Comparison of ENCODE assay signal across 10 mouse cellular contexts in the genomic region with DNA sequence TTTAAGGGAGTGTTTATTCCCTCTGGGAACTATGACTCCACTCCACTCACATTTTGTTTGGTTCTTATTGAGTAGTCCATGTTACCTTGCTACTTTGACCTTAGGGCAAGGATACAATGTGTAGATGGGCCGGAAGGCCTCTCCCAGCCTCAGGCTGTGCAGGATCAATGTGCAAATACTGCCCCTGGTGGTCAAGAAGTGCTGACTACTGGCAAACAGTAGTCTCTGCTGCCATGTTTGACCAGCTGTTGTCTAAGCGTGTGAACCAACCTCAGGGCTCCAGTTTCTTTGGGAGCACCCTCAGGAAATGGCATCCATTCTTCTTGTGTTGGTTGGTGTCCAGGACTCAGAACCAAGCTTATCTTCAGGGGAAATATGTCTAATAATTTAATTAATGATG. TPM values are rescaled to one million over a fixed set of nuclear protein-coding genes. Genes with fewer than 3 reads are reported as not detected.
DNase-seq lines count a peak whose midpoint lies in the region; ATAC-seq and TF ChIP-seq lines count a peak whose summit lies in the region.
"Had no signal": no experiment of that assay in that cellular context is flagged by ENCODE, and none has a peak within 500 bp of the region (broad histone marks: within the 10 kb centered on the region; RNA-seq: fewer than 3 reads in every experiment).

No protein-coding gene starts in this region.

- H3K4me2 ChIP-seq in liver, postnatal 0 days (ENCODE audit: low read depth, low read length) = no peak overlapping the region
- H3K4me2 ChIP-seq: heart, embryonic 15.5 days had no signal

- H3K4me3 ChIP-seq in gastrocnemius, adult 2 months = no peak overlapping the region
- H3K4me3 ChIP-seq in liver, postnatal 0 days (ENCODE audit: low read depth, low read length) = no peak overlapping the region
- H3K4me3 ChIP-seq in bone marrow, adult 2 months (replicated peaks; ENCODE audit: control insufficient read depth, low read depth, low read length) = no peak overlapping the region
- H3K4me3 ChIP-seq: heart, embryonic 15.5 days had no signal

- no peaks in the 10 kb centered on the region for H3K9me3 ChIP-seq in liver, postnatal 0 days (ENCODE audit: low read length)
- H3K9me3 ChIP-seq: heart, embryonic 15.5 days had no signal

- H3K36me3 ChIP-seq in liver, postnatal 0 days (replicated peaks; ENCODE audit: insufficient read depth, low read length) = no peaks in the 10 kb centered on the region
- H3K36me3 ChIP-seq: heart, embryonic 15.5 days had no signal

- no peak overlapping the region for H3K27ac ChIP-seq in gastrocnemius, adult 2 months
- H3K27ac ChIP-seq in liver, postnatal 0 days (ENCODE audit: low read depth) = no peak overlapping the region
- no peak overlapping the region for H3K27ac ChIP-seq in bone marrow, adult 2 months (ENCODE audit: control insufficient read depth, insufficient read depth, low read depth, low read length, poor library complexity)
- H3K27ac ChIP-seq: heart, embryonic 15.5 days had no signal

- WGBS in liver, postnatal 0 days (ENCODE audit: insufficient replicate concordance) = 63% methylated on average over 2 of the region's 2 CpGs
- 77% methylated on average over 2 of the region's 2 CpGs for WGBS in bone marrow, adult 2 months

- no peaks in the 10 kb centered on the region for H3K4me1 ChIP-seq in liver, postnatal 0 days (ENCODE audit: insufficient read depth)
- H3K4me1 ChIP-seq in bone marrow, adult 2 months (ENCODE audit: control insufficient read depth, insufficient read depth, low read length) = no peaks in the 10 kb centered on the region
- H3K4me1 ChIP-seq: heart, embryonic 15.5 days had no signal

- H3K9ac ChIP-seq in liver, postnatal 0 days (replicated peaks) = no peak overlapping the region
- H3K9ac ChIP-seq: heart, embryonic 15.5 days had no signal

- intact Hi-C loops in gastrocnemius, adult 2 months (cut with DNase I) = no loop called here
- intact Hi-C loops in gastrocnemius, postnatal 14 days (cut with DNase I; ENCODE audit: low total_unique reads) = no loop called here

- ATAC-seq in liver, postnatal 0 days = no peak
- no peak for ATAC-seq in monocyte, adult 5-6 weeks (replicated peaks; ENCODE audit: insufficient number of reproducible peaks, low FRiP score, low TSS enrichment, poor library complexity, severe bottlenecking)

- no peak for TF ChIP-seq POLR2A in bone marrow, adult 2 months (IDR thresholded peaks at IDR 0.05; ENCODE audit: borderline replicate concordance, control insufficient read depth, low read depth, low read length)

- no peaks in the 10 kb centered on the region for H3K27me3 ChIP-seq in liver, postnatal 0 days (ENCODE audit: insufficient read depth, low read length)
- H3K27me3 ChIP-seq: heart, embryonic 15.5 days had no signal

- no peak for TF ChIP-seq EP300 in liver, postnatal 0 days (IDR thresholded peaks at IDR 0.05; ENCODE audit: low read depth)

- no peak for DNase-seq in gastrocnemius, adult 2 months
- DNase-seq in gastrocnemius, postnatal 14 days = no peak
- DNase-seq in liver, postnatal 0 days = no peak
- DNase-seq in liver = no peak
- peak; percentile 14 for DNase-seq in retina, postnatal 1 day
- DNase-seq in cerebellum, postnatal 4 days (ENCODE audit: low spot score in 2 of 2) = no peak
- DNase-seq: layer of hippocampus, postnatal 36 days had no signal

- TF ChIP-seq CTCF in gastrocnemius, adult 2 months (IDR thresholded peaks at IDR 0.05) = peak; percentile 14; the same call in 1 of the 2 replicates
- TF ChIP-seq CTCF in liver, postnatal 0 days (IDR thresholded peaks at IDR 0.05; ENCODE audit: low read depth) = peak; percentile 42
- peak; percentile 10; the same call in 1 of the 2 replicates for TF ChIP-seq CTCF in bone marrow, adult 2 months (IDR thresholded peaks at IDR 0.05; ENCODE audit: control insufficient read depth, insufficient read depth, low read length)

RNA-seq across cellular contexts. Expression of a gene that starts 36.6 kb away (rescaled TPM):
- total RNA-seq in gastrocnemius, adult 2 months (2021) = under 1 TPM; 0.23 to 0.42 TPM
- total RNA-seq in gastrocnemius, postnatal 14 days (2021) = 1 to 10 TPM; 2.3 to 3.8 TPM
- 0.11 and 0.13 TPM in 2 replicates for polyA plus RNA-seq in liver, postnatal 0 days (2015; fragmentation: Nextera tagmentation; extraction: Ambion mirVana)
- polyA plus RNA-seq in bone marrow, adult 2 months (2011; ENCODE audit: insufficient read depth, insufficient read length, low replicate concordance, missing spikeins) = not detected in 2 replicates
- not detected in 3 replicates for total RNA-seq in monocyte, adult 5-6 weeks (2017)
